Mouse (Mus musculus) embryonic facial prominence, embryonic 12.5 days (tissue): Measurements from ENCODE around the gene Tmem120b. TPM values are rescaled to one million over a fixed set of nuclear protein-coding genes. Genes with fewer than 3 reads are reported as not detected.

Experiments
- ATAC-seq: fragments of 200-750 bp; cut with Nextera tagmentation; 2 replicates; pipeline ENCODE4 v1.8.0; 2017; ENCODE audit not compliant: insufficient number of reproducible peaks, insufficient read depth, low FRiP score, low TSS enrichment
- H3K27ac ChIP-seq: fragments of 300-500 bp; sonication (generic); 2 replicates; pipeline ENCODE4 v1.5.1; 2016; ENCODE audit warnings: mild to moderate bottlenecking
- H3K27me3 ChIP-seq: fragments of 300-500 bp; sonication (generic); 2 replicates; pipeline ENCODE4 v1.6.1; 2016; ENCODE audit warnings: mild to moderate bottlenecking, moderate library complexity
- H3K36me3 ChIP-seq: fragments of 300-500 bp; sonication (generic); 2 replicates; pipeline ENCODE4 v1.6.1; 2016; ENCODE audit warnings: mild to moderate bottlenecking
- H3K4me1 ChIP-seq: fragments of 300-500 bp; sonication (generic); 2 replicates; pipeline ENCODE4 v1.6.1; 2016
- H3K4me2 ChIP-seq: fragments of 300-500 bp; sonication (generic); replicated peaks from 2 replicates; pipeline ENCODE4 v1.6.1; 2016; ENCODE audit warnings: mild to moderate bottlenecking, moderate library complexity
- H3K4me3 ChIP-seq: fragments of 300-500 bp; sonication (generic); 2 replicates; pipeline ENCODE4 v1.5.1; 2016; ENCODE audit warnings: mild to moderate bottlenecking
- H3K9ac ChIP-seq: fragments of 300-500 bp; sonication (generic); 2 replicates; pipeline ENCODE4 v1.6.1; 2016; ENCODE audit warnings: mild to moderate bottlenecking, moderate library complexity
- H3K9me3 ChIP-seq: fragments of 300-500 bp; sonication (generic); 2 replicates; pipeline ENCODE4 v1.6.1; 2016; ENCODE audit warnings: mild to moderate bottlenecking, moderate library complexity
- WGBS: fragments of 180-500 bp; shearing (Covaris S2); methylation state at CpG from one replicate; pipeline ENCODE4 v1.1.7; 2016; 5-methylcytosine and 5-hydroxymethylcytosine counted together
- polyA plus RNA-seq: library from polyadenylated mRNA; unstranded; fragments of >200 nt; fragmentation: Nextera tagmentation; extraction: Ambion mirVana; gene quantifications from 2 replicates; pipeline ENCODE4 v1.2.1, GENCODE M21; 2016

Gene Tmem120b
- polyA plus RNA-seq, 1 experiment from 2014 or later = 14.8 TPM

DNA sequence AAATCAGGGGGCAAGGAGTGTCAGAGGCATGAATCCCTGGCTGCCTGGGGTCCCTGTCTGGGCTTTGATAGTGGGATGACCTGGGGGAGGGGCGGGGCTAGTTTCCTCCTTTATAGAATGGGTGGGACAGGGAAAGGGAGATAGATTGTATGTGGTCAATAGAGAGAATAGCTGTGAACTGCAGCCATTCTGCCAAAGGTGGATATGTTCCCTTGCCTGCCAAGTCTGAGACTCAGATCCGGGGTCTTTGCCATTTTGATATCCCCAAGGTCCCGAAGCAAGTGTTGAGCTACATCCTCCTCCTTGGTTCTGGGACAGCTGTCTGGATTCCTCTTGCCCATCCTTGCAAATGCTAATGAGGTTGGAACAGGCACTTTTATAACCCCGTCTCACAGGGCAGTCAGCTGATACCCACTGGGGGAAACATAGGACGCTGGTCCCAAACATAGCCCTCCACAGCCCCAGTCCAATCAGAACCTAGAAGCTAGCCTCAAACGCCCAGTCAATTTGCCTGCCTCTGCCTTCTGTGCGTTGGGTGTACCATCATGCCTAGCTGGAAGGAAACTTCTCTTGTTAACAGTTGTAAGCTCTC, 52.5 kb downstream of the Tmem120b start:
- H3K9ac ChIP-seq = no peak overlapping the region
- 67% methylated on average over 7 of the region's 7 CpGs for WGBS
- ATAC-seq = no peak

DNA sequence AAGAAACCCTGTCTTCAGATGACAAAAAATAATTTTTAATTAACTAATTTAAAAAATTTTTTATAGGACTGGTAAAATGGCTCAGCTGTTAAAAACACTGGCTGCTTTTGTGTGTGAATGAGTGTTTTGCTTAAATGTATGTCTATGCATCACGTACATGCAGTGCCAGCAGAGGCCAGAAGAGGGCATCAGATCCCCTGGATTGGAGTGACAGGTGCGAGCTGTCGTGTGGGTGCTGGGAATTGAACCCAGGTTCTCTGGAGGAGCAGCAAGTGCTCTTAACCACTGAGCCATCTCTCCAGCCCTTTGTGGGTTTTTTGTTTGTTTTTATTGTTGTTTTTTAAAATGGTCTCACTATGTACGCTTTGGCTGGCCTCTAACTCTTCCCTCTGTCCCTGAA, 54.0 kb downstream of the Tmem120b start:
- H3K9me3 ChIP-seq = no peaks in the 10 kb centered on the region
- no peak overlapping the region for H3K4me2 ChIP-seq
- ATAC-seq = no peak
- peaks cover 12% of the 10 kb centered on the region; the same call in 1 of the 2 replicates for H3K36me3 ChIP-seq
- H3K4me1 ChIP-seq = no peaks in the 10 kb centered on the region
- no peak overlapping the region for H3K27ac ChIP-seq
- H3K9ac ChIP-seq = no peak overlapping the region
- 86% methylated on average over 4 of the region's 4 CpGs for WGBS
- no peak overlapping the region for H3K4me3 ChIP-seq
- H3K27me3 ChIP-seq = no peaks in the 10 kb centered on the region

More for the DNA sequence above, 52.5 kb downstream of the Tmem120b start:
- Histone ChIP-seq H3K27me3 (no peaks in the 10 kb centered on the region), H3K9me3 (no peaks in the 10 kb centered on the region), H3K4me3 (no peak overlapping the region), H3K4me1 (no peaks in the 10 kb centered on the region), H3K27ac (no peak overlapping the region), H3K4me2 (no peak overlapping the region), H3K36me3 (peaks cover 12% of the 10 kb centered on the region; the same call in 1 of the 2 replicates)

DNA sequence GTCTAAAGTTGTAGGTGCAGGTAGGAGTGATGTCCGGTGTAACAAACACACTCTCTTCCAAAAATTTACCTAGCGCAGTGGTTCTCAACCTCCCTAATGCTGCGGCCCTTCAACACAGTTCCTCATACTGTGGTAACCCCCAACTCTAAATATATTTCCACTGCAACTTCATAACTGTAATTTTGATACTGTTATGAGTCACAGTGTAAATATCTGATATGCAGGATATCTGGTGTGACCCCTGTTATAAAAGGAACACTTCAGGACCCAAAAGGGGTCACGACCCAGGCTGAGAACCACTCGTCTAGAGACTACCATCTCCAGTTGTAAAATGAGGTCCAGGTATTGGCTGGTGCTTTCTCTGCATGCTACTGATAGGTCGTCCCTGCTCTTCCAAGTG, 56.9 kb downstream of the Tmem120b start:
- H3K4me3 ChIP-seq = no peak overlapping the region
- peaks cover 12% of the 10 kb centered on the region; the same call in 1 of the 2 replicates for H3K36me3 ChIP-seq
- no peaks in the 10 kb centered on the region for H3K27me3 ChIP-seq
- ATAC-seq = no peak
- WGBS = 80% methylated on average over 6 of the region's 6 CpGs
- H3K27ac ChIP-seq = no peak overlapping the region
- H3K4me1 ChIP-seq = no peaks in the 10 kb centered on the region
- H3K4me2 ChIP-seq = no peak overlapping the region
- H3K9me3 ChIP-seq = no peaks in the 10 kb centered on the region
- no peak overlapping the region for H3K9ac ChIP-seq

DNA sequence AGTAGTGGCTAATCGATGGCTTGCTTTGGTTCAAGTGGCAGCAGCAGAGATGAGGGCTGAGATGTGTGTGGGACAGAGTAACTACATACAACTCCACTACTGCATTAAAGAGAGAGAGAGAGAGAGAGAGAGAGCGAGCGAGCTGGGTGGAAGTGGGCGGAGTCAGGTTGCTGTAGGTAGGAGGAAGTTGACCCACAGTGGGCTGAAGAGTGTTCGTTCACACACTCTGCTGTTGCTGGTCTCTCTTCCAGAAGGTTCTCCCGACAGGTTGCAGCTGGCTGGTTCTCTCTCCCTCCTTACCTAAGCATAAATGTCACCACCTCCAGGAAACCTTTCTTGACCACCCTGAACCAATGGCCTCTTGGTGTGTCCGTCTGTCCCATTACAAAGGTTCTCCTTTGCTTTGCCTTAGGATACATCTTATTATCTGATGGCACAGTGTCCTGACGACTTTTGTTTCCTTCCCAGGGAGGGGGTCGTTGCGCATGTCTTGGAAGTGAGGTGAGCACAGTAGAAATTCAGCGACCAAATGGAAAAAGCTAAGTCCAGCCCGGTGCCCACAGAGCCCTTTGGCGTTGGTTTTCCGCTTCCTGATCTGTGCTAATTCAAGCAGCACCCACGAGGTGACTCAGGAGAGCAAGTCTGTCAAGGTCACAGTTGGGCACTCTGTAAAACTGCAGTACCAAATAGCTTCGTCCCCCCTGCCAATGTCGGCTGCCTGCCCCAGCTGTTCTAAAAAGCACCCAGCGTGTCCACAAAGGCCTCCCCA, 57.6 kb downstream of the Tmem120b start:
- no peak overlapping the region for H3K4me3 ChIP-seq
- no peaks in the 10 kb centered on the region for H3K4me1 ChIP-seq
- peaks cover 17% of the 10 kb centered on the region; the same call in 1 of the 2 replicates for H3K36me3 ChIP-seq
- no peak overlapping the region for H3K4me2 ChIP-seq
- H3K27ac ChIP-seq = no peak overlapping the region
- 85% methylated on average over 18 of the region's 18 CpGs for WGBS
- no peak overlapping the region for H3K9ac ChIP-seq
- no peak for ATAC-seq
- no peaks in the 10 kb centered on the region for H3K9me3 ChIP-seq
- H3K27me3 ChIP-seq = no peaks in the 10 kb centered on the region

DNA sequence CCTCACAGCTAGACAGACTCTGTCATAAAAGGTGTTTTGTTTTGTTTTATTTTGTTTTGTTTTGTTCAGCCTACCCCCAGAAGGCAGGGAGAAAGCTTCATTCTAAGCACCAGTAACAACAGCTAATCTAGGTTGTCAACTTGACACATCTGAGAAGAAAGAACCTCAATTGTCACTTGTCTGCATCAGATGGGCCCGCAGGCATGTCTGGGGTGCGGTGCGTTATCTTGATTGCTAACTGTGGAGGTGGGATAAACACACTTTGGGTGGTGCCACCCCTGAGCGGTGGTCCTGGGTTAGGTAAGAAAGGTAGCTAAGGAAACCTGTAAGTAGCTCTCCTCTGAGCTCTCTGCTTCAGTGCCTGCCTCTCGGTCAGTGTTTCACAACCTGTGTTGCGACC, 58.8 kb downstream of the Tmem120b start:
- Histone ChIP-seq H3K4me1 (peaks cover 9% of the 10 kb centered on the region), H3K9me3 (no peaks in the 10 kb centered on the region), H3K36me3 (peaks cover 17% of the 10 kb centered on the region; the same call in 1 of the 2 replicates), H3K9ac (no peak overlapping the region), H3K4me2 (no peak overlapping the region), H3K27ac (no peak overlapping the region), H3K27me3 (no peaks in the 10 kb centered on the region), H3K4me3 (no peak overlapping the region)
- 76% methylated on average over 6 of the region's 6 CpGs for WGBS
- no peak for ATAC-seq

DNA sequence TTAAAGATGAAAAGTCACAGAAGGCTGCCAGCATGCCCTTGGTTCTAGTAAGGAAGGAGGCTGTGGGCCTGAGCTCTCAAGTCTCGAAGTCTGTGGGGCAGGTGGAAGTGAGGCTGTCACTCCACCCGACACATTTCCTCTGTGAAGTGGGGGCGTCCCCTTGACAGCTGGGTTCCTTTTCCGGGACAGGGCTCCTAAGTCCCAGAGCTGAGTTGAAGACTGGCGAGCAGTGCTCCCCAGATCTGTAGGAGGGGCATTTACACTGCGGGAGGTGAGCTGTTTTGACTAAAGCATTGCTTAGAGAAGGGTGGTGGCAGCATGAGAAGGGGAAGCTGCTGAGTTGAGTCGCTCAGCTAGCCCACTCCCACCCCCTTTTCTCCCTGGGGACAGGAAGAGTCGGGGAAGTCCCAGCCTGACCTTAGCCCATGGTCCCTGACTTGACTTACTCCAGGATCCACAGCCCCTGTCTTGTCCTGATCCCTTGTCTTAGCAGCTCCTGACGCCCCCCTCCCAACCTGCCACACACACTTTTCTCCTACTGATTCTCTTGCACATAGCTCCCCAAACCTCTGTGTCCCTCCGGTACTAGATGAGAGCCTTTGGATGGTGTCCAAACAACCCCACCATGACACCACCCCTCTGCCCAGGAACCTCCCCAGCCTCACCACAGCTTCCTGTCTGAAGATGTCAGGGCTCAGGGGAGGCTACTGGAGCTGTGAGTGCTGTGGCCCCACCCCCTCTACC, 60.4 kb downstream of the Tmem120b start:
- H3K9me3 ChIP-seq = no peaks in the 10 kb centered on the region
- ATAC-seq = no peak
- H3K27me3 ChIP-seq = no peaks in the 10 kb centered on the region
- H3K36me3 ChIP-seq = peaks cover 9% of the 10 kb centered on the region; the same call in 1 of the 2 replicates
- H3K4me2 ChIP-seq = no peak overlapping the region
- H3K27ac ChIP-seq = no peak overlapping the region
- 53% methylated on average over 10 of the region's 10 CpGs for WGBS
- no peak overlapping the region; the same call in 1 of the 2 replicates for H3K9ac ChIP-seq
- H3K4me1 ChIP-seq = peaks cover 25% of the 10 kb centered on the region
- H3K4me3 ChIP-seq = no peak overlapping the region

DNA sequence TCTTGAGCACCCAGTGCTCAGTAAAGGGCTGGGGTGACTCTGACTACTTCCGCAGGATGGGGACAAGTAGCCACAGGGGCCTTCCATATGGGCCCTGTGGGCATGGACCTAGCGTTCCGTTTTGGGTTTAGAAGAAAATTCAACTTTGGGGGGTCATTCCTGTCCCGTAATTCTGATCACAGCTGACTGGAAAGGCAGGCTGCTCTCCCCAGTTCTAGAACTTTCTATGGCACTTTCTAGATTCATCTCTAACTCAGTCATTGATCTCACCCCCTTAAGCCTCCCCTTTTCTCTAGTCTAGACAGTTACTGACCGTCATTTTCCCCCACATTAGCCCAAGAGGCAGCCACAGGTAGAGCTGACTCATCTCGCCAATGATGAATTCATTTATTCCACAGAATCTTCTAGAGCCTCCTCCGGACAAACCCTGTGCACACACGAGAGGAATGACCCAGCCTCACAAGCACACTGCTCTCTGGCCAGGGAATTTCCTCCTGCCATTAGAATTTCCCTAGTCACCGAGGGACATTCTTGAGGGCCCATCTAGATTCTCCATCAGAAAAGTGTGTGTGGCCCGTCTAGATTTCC, 61.0 kb downstream of the Tmem120b start:
- Histone ChIP-seq H3K9me3 (no peaks in the 10 kb centered on the region), H3K27me3 (no peaks in the 10 kb centered on the region), H3K27ac (no peak overlapping the region), H3K4me2 (no peak overlapping the region), H3K36me3 (peaks cover 6% of the 10 kb centered on the region; the same call in 1 of the 2 replicates), H3K4me3 (no peak overlapping the region), H3K9ac (no peak overlapping the region; the same call in 1 of the 2 replicates), H3K4me1 (peaks cover 32% of the 10 kb centered on the region)
- WGBS = 83% methylated on average over 10 of the region's 10 CpGs
- ATAC-seq = no peak

DNA sequence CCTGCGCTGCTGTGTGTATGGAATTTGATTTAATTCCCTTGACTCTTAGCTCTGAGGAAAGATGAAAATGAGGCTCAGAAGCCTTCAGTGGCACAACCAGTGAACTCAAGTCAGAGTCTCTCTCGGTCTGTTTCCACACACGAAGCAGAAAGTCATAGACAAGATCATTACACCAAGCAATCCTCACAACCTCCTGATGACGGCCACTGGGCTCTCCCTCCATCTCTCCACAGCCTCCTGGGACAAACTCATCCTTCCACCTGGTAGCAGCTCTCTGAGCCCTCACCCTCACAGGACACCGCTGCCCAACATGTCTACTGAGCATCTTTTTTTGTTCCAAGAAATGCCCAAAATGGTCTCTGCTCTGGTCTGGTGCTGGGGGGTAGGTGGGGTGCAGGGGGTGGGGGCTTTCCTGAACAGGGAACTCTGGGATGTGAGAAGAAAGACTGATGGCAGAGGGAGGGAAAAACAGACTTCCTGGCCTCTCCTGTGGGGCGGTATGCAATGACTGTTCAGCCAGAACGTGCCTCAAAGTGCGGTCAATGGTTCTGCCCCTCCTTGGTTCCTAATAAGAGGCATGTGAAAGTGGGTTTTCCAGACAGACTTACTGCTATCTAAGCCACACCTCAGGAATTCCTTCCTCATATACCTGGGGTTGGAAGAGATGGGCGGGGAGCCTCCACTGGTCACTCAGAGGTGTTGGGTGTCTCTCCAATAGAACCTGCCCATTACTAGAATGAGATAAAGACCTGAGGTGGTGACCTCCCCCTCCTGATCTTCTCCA, 62.0 kb downstream of the Tmem120b start:
- peaks cover 41% of the 10 kb centered on the region for H3K4me1 ChIP-seq
- H3K4me3 ChIP-seq = no peak overlapping the region
- H3K27ac ChIP-seq = no peak overlapping the region
- no peaks in the 10 kb centered on the region for H3K9me3 ChIP-seq
- no peak overlapping the region for H3K9ac ChIP-seq
- ATAC-seq = no peak
- WGBS = 85% methylated on average over 9 of the region's 9 CpGs
- no peak overlapping the region for H3K4me2 ChIP-seq
- peaks cover 15% of the 10 kb centered on the region for H3K36me3 ChIP-seq
- H3K27me3 ChIP-seq = no peaks in the 10 kb centered on the region

DNA sequence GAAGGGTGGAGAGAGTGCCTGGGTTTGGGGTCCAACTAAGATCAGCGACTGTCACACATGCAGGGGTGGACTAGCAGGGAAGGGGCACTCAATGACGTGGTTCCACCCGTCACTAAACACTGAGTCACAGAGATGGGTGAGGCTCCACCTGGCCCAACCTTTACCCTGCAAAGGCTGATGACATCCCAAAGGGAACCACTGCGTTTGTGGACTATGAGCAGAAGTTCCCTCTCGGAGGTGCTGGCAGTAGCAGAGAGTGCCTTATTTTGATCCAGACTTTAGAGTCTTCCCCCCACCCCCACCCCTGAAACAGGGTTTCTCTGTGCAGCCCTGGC, 62.6 kb downstream of the Tmem120b start:
- H3K4me3 ChIP-seq = no peak overlapping the region
- 86% methylated on average over 5 of the region's 5 CpGs for WGBS
- H3K4me1 ChIP-seq = peaks cover 47% of the 10 kb centered on the region
- H3K27ac ChIP-seq = no peak overlapping the region
- ATAC-seq = no peak
- H3K27me3 ChIP-seq = no peaks in the 10 kb centered on the region
- peaks cover 15% of the 10 kb centered on the region for H3K36me3 ChIP-seq
- no peak overlapping the region for H3K9ac ChIP-seq
- H3K4me2 ChIP-seq = no peak overlapping the region
- H3K9me3 ChIP-seq = no peaks in the 10 kb centered on the region

DNA sequence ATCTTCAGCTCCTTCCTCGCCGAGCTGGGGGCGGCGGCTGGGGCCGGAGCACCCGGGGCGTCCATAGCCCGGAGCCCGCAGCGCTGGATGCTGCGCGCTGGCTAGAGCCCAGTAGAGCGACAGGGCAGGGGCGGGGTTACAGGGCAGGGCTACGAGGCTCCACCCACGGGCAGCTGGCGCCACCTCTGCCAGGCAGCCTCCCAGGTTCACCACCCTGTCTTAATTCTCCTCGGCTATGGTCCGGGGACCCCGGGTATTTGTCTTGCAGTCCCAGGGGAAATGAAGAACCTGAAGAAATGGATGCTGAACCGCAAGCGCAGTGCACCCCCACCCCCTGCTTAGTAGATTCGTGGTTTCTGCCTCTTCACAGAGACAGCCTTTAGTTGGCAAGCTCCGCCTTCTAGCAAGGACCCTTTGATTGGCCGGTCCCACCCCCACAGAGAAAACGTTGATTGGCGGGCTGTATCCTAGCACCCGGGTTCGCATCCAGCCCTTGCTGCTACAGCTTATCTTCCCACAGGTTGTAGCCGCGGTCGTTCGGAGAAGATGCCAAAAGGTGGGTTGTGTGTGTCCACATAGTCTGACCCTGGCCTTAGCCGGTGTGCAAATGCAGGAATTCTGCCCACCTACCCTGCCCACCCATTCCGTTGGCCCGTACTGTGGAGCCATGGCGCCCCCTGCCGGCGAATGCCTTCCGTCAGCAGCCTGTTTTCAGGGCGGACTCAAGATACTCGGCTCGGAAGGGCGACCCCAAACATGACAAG, 64.3 kb downstream of the Tmem120b start, which contains the start of gene Rhof:
Rhof (minus strand) TSS at position 385 of the 764 bp plus-strand sequence.
- Histone ChIP-seq H3K27ac (peak within 1 kb of the TSS; percentile 100), H3K4me2 (peak within 1 kb of the TSS; percentile 61), H3K4me3 (peak within 1 kb of the TSS; percentile 33), H3K9me3 (no peaks in the 10 kb centered on the region), H3K9ac (peak within 1 kb of the TSS; percentile 52), H3K27me3 (no peaks in the 10 kb centered on the region), H3K36me3 (peaks cover 15% of the 10 kb centered on the region), H3K4me1 (peaks cover 64% of the 10 kb centered on the region)
- peak; percentile 29; the same call in 1 of the 2 replicates for ATAC-seq
- WGBS = 3% methylated on average over 44 of the region's 44 CpGs
